Mouse (Mus musculus) CH12.LX (cell line): ENCODE results near the gene Fhdc1. TPM values are rescaled to one million over a fixed set of nuclear protein-coding genes. Genes with fewer than 3 reads are reported as not detected.

Experiments
- DNase-seq: peaks from one replicate; pipeline ENCODE4 v3.0.0-alpha.2; 2013; ENCODE audit errors: extremely low read depth
- H3K27ac ChIP-seq: 2 replicates; pipeline ENCODE4 v1.5.1; 2012; ENCODE audit warnings: low read depth, mild to moderate bottlenecking, control low read depth, moderate library complexity; ENCODE audit not compliant: insufficient read depth
- H3K27me3 ChIP-seq: replicated peaks from 2 replicates; pipeline ENCODE3; 2012; ENCODE audit warnings: inconsistent platforms
- H3K36me3 ChIP-seq, 2 experiments: replicated peaks in 1 of 2; 2 replicates each; pipeline versions ENCODE3 to v1.6.1; 2012; ENCODE audit warnings: inconsistent platforms in 1 of 2, low read length in 1 of 2, mild to moderate bottlenecking in 1 of 2, mixed read lengths in 1 of 2, moderate library complexity in 1 of 2; ENCODE audit not compliant: control insufficient read depth in 1 of 2, insufficient read depth in 1 of 2
- H3K4me1 ChIP-seq, 2 experiments: 2 replicates each; pipeline ENCODE4 v1.6.1; 2012; ENCODE audit warnings: inconsistent platforms in 1 of 2, moderate library complexity in 1 of 2; ENCODE audit not compliant: insufficient read depth in 2 of 2, control insufficient read depth in 1 of 2
- H3K4me2 ChIP-seq: 2 replicates; pipeline ENCODE4 v1.6.1; 2012; ENCODE audit warnings: low read depth, mild to moderate bottlenecking, control low read depth; ENCODE audit not compliant: poor library complexity, insufficient read depth, severe bottlenecking
- H3K4me3 ChIP-seq, 3 experiments: fragments of 150-350 bp in 1 of 3; sonication (generic) in 1 of 3; replicated peaks in 1 of 3; 2 replicates each; pipeline versions ENCODE3 to v1.5.1; 2011 to 2012; ENCODE audit warnings: low read depth in 2 of 3, low read length in 2 of 3, mild to moderate bottlenecking in 2 of 3, moderate library complexity in 2 of 3, control low read depth in 1 of 3, improper control_type of control experiment in 1 of 3, inconsistent platforms in 1 of 3, mixed read lengths in 1 of 3; ENCODE audit not compliant: poor library complexity in 1 of 3
- H3K79me2 ChIP-seq: replicated peaks from 2 replicates; pipeline ENCODE4 v1.6.1; 2012; ENCODE audit warnings: mild to moderate bottlenecking, moderate library complexity; ENCODE audit not compliant: control insufficient read depth, poor library complexity, insufficient read depth, severe bottlenecking; ENCODE audit errors: extremely low read depth
- H3K9ac ChIP-seq: 2 replicates; pipeline ENCODE4 v1.6.1; 2012; ENCODE audit warnings: low read depth, mild to moderate bottlenecking, control low read depth, moderate library complexity; ENCODE audit not compliant: insufficient read depth
- H3K9me3 ChIP-seq: replicated peaks from 2 replicates; pipeline ENCODE3; 2012; ENCODE audit warnings: low read length, inconsistent platforms, mixed read lengths
- BHLHE40 ChIP-seq: IDR thresholded peaks from 2 replicates; pipeline ENCODE4 v1.6.1; 2011; ENCODE audit warnings: mild to moderate bottlenecking, low read depth, low read length, improper control_type of control experiment
- CHD2 ChIP-seq: IDR thresholded peaks from 2 replicates; pipeline ENCODE4 v1.6.1; 2011; ENCODE audit warnings: low read length, improper control_type of control experiment
- CTCF ChIP-seq, 2 experiments: IDR thresholded peaks in 1 of 2; conservative IDR thresholded peaks in 1 of 2; 2 replicates each; pipeline ENCODE4 v1.5.1; 2011 to 2012; ENCODE audit warnings: low read depth in 2 of 2, low read length in 2 of 2, improper control_type of control experiment in 1 of 2, inconsistent platforms in 1 of 2, mild to moderate bottlenecking in 1 of 2, moderate library complexity in 1 of 2
- EP300 ChIP-seq: IDR thresholded peaks from 2 replicates; pipeline ENCODE4 v1.6.1; 2011; ENCODE audit warnings: low read length, improper control_type of control experiment
- IRF4 ChIP-seq: IDR thresholded peaks from 2 replicates; pipeline ENCODE4 v1.6.1; 2014; ENCODE audit warnings: low read depth, mild to moderate bottlenecking, inconsistent platforms, low read length, improper control_type of control experiment
- JUN ChIP-seq: IDR thresholded peaks from 2 replicates; pipeline ENCODE4 v1.6.1; 2011; ENCODE audit warnings: low read depth, mild to moderate bottlenecking, low read length, improper control_type of control experiment, moderate library complexity; ENCODE audit not compliant: insufficient read depth
- JUND ChIP-seq: conservative IDR thresholded peaks from 2 replicates; pipeline ENCODE4 v1.6.1; 2011; ENCODE audit warnings: low read depth, low read length, improper control_type of control experiment
- KAT2A ChIP-seq: IDR thresholded peaks from 2 replicates; pipeline ENCODE4 v1.6.1; 2012; ENCODE audit warnings: low read length, improper control_type of control experiment, inconsistent platforms; ENCODE audit not compliant: insufficient replicate concordance
- MAX ChIP-seq: IDR thresholded peaks from 2 replicates; pipeline ENCODE4 v1.6.1; 2011; ENCODE audit warnings: low read length, improper control_type of control experiment
- MXI1 ChIP-seq: IDR thresholded peaks from 2 replicates; pipeline ENCODE4 v1.6.1; 2011; ENCODE audit warnings: mild to moderate bottlenecking, low read depth, low read length, improper control_type of control experiment
- MYC ChIP-seq: IDR thresholded peaks from 2 replicates; pipeline ENCODE4 v1.6.1; 2011; ENCODE audit warnings: low read depth, mild to moderate bottlenecking, improper control_type of control experiment, low read length
- NRF1 ChIP-seq: IDR thresholded peaks from 2 replicates; pipeline ENCODE4 v1.6.1; 2014; ENCODE audit warnings: low read depth, mild to moderate bottlenecking, inconsistent platforms, low read length, improper control_type of control experiment, moderate library complexity
- PAX5 ChIP-seq: IDR thresholded peaks from 2 replicates; pipeline ENCODE4 v1.6.1; 2012; ENCODE audit warnings: low read length, inconsistent platforms, mixed read lengths
- POLR2AphosphoS2 ChIP-seq: IDR thresholded peaks from 2 replicates; pipeline ENCODE4 v1.6.1; 2011; ENCODE audit warnings: low read depth, low read length, improper control_type of control experiment
- TCF12 ChIP-seq: IDR thresholded peaks from 2 replicates; pipeline ENCODE4 v1.6.1; 2014; ENCODE audit warnings: low read depth, mild to moderate bottlenecking, inconsistent platforms, low read length, improper control_type of control experiment
- ZKSCAN1 ChIP-seq: IDR thresholded peaks from 2 replicates; pipeline ENCODE4 v1.6.1; 2012; ENCODE audit warnings: low read depth, inconsistent platforms, low read length, improper control_type of control experiment, borderline replicate concordance
- ZMIZ1 ChIP-seq: IDR thresholded peaks from 2 replicates; pipeline ENCODE4 v1.6.1; 2012; ENCODE audit warnings: low read depth, mild to moderate bottlenecking, inconsistent platforms, low read length, improper control_type of control experiment
- dilution Hi-C: fragments of 300-500 bp; cut with MboI; formaldehyde crosslinking; loops from 2 replicates; pipeline ENCODE4 v1.14.3; 2020; ENCODE audit warnings: low sequenced_read_pairs; ENCODE audit not compliant: extremely low pct_unique_long_range_greater_than_20kb, extremely low pct_ligation_motif_present
- in situ Hi-C: fragments of 300-500 bp; cut with MboI; formaldehyde crosslinking; loops from 3 replicates; pipeline ENCODE4 v1.14.3; 2019; ENCODE audit warnings: low sequenced_read_pairs, low pct_ligation_motif_present, low pct_unique_long_range_greater_than_20kb, mixed read lengths
- polyA plus RNA-seq: library from polyadenylated mRNA; unstranded; fragments of >175 nt; gene quantifications from 2 replicates; pipeline ENCODE4 v1.2.1, GENCODE M21; 2012; ENCODE audit warnings: low read depth; ENCODE audit not compliant: insufficient read length
- total RNA-seq, 2 experiments: library from RNA; depleted of rRNA; stranded (reverse); fragments of 300-350 nt in 1 of 2; fragments of >200 nt in 1 of 2; gene quantifications; 2 replicates each; pipeline ENCODE4 v1.2.3; 2012 to 2014

Fhdc1 gene
- total and polyA plus RNA-seq, 3 experiments: 0.08 TPM; not detected in 2

- in situ Hi-C loops (no loop called here), dilution Hi-C loops (no loop called here)
- peaks cover 2 to 16% of the 10 kb centered on the region in 2 experiments; a peak in 2 of 4 replicates for H3K4me1 ChIP-seq
- H3K9ac ChIP-seq: no peak overlapping the region
- TF ChIP-seq NRF1: no peak
- TF ChIP-seq TCF12: no peak
- no peak for TF ChIP-seq ZMIZ1
- no peak for TF ChIP-seq JUN
- no peak for TF ChIP-seq MYC
- TF ChIP-seq CTCF (conservative IDR thresholded peaks at IDR 0.05 in 1 of 2, IDR thresholded peaks at IDR 0.05 in 1 of 2; ENCODE audit: low read depth in 2 of 2, low read length in 2 of 2): no peak
- no peak for TF ChIP-seq BHLHE40
- TF ChIP-seq CHD2: no peak
- no peak for TF ChIP-seq JUND
- TF ChIP-seq IRF4: no peak
- no peak for TF ChIP-seq EP300
- no peak for TF ChIP-seq ZKSCAN1
- TF ChIP-seq KAT2A: no peak
- no peak for TF ChIP-seq MXI1
- no peak for TF ChIP-seq POLR2AphosphoS2
- TF ChIP-seq PAX5: no peak
- TF ChIP-seq MAX: no peak
- H3K79me2 ChIP-seq: no peaks in the 10 kb centered on the region
- H3K27me3 ChIP-seq: no peaks in the 10 kb centered on the region
- no peak for DNase-seq
- H3K27ac ChIP-seq: no peak overlapping the region
- no peak overlapping the region for H3K4me3 ChIP-seq
- no peaks in the 10 kb centered on the region for H3K36me3 ChIP-seq
- H3K4me2 ChIP-seq: no peak overlapping the region
- no peaks in the 10 kb centered on the region for H3K9me3 ChIP-seq
These were observed 70.8 kb downstream of the Fhdc1 start for GRCm38 (mm10) chr3:84409474-84409862.

GRCm38 (mm10) chr3:84408756-84409473, 71.3 kb downstream of the Fhdc1 start:
- no peaks in the 10 kb centered on the region for H3K36me3 ChIP-seq
- no peak overlapping the region for H3K9ac ChIP-seq
- no peak overlapping the region for H3K4me3 ChIP-seq
- no peak for TF ChIP-seq EP300
- H3K27me3 ChIP-seq: no peaks in the 10 kb centered on the region
- no peak overlapping the region for H3K27ac ChIP-seq
- dilution Hi-C loops (no loop called here), in situ Hi-C loops (no loop called here)
- H3K4me1 ChIP-seq: peaks cover 2 to 16% of the 10 kb centered on the region in 2 experiments; a peak in 2 of 4 replicates
- no peak for DNase-seq
- H3K79me2 ChIP-seq: no peaks in the 10 kb centered on the region
- H3K4me2 ChIP-seq: no peak overlapping the region
- no peaks in the 10 kb centered on the region for H3K9me3 ChIP-seq
